Mouse (Mus musculus) spleen, adult 2 months (tissue): ENCODE measurements around the gene Smpd3.

Experiments
- CTCF ChIP-seq: fragments of 200-500 bp; IDR thresholded peaks from 2 replicates; pipeline ENCODE4 v1.5.1; 2011; ENCODE audit warnings: mild to moderate bottlenecking, inconsistent platforms; ENCODE audit not compliant: insufficient read depth, insufficient read length, insufficient replicate concordance; ENCODE audit errors: extremely low read depth
- POLR2A ChIP-seq: fragments of 200-500 bp; IDR thresholded peaks from 2 replicates; pipeline ENCODE4 v1.6.1; 2011; ENCODE audit warnings: low read depth, low read length, inconsistent platforms

- no peak for TF ChIP-seq CTCF
- no peak for TF ChIP-seq POLR2A
Observed at GRCm38 (mm10) chr8:106280844-106281243, 56.9 kb downstream of the Smpd3 start.
